Mouse (Mus musculus) heart, postnatal 36 days (tissue): ENCODE data around the gene Kif22. TPM values are rescaled to one million over a fixed set of nuclear protein-coding genes. Genes with fewer than 3 reads are reported as not detected.

ENCODE experiments used
- DNase-seq, 2 experiments: peaks; one replicate each; pipeline ENCODE4 v3.0.0; 2021 to 2022
- intact Hi-C: fragments of 180-260 bp; cut with DNase I; formaldehyde crosslinking; loops from one replicate; pipeline ENCODE4 v1.15.1; 2025
- total RNA-seq, 2 experiments: library from RNA; stranded (reverse); gene quantifications; 2 replicates each; pipeline ENCODE4 v1.2.3; 2021

The Kif22 gene
- total RNA-seq, 2 experiments from 2014 or later: 1.0 to 2.6 TPM

DNA sequence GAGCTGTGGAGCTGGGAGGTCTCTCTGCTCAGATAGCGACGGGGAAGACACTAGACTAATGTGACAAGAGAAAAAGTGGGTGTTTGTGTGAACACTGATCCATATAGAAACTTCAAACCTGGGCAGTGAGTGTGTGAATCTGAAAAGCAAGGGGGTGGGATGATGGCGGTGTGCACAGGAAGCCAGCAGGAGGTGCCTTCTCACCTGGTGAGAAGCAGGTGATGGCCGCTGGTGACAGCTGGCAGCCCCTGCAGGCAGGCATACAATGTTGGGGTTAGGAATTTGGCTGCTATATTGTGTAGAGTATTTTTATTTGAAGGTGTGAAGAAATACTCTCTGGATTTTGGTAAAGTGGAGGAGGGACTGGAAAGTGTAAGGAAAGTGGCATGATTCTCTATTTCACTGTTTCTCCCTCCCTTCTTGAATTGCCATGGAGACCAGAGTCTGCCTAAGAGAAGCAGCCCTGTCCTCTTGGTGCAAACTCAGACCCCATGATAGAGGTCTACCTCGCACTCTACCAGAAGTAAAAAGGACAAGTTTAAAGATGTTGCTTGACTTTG is 12.8 kb upstream of the Kif22 start:
- intact Hi-C loops: no loop called here
- DNase-seq: no peak

DNA sequence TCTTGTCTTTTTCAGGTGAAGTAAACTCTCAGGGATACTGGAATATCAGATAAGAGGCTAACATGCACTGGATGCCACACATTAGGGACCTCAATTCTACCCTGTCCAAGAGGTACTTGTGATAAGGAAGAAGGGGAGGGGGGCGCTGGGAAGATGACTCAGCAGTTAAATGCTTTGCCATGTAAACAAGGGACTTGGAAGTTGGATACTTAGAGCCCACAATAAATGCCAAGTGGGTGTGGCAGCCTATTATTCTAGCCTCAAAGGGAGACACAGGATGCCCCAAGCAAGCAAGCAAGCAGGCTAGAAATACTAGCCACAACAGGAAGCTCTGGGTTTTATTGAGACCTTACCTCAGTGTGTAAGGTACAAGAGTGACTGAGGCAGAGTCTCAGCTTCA is 11.0 kb downstream of the Kif22 start:
- intact Hi-C loops: no loop called here
- DNase-seq: no peak

GRCm38 (mm10) chr7:127030172-127030571 is 12.1 kb downstream of the Kif22 start:
- intact Hi-C loops: no loop called here
- DNase-seq: no peak

DNA sequence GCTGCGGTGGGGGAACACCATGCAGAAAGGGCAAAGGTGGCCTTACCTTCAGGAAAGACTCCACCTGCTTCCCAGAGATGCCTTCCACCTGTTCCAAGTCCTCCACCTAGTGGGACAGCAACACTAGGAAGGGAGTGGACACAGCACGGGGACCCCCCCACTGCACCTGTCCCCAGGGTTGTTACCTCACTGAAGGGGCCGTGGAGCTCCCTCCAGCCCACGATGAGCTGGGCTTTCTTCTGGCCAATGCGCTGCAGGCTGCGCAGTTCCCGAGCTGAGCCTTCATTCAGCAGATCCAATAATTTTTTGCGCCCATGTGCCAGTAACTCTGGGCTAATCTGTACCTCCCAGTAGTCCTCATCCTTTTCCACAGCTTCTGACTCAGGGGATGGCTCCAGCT is 14.4 kb downstream of the Kif22 start:
- DNase-seq: no peak
- intact Hi-C loops: loop anchor here (5.0 to 10.0 kb wide), 2 partner anchors 131 to 447 kb away; partner anchors contain the start of gene Fbrs

- peak; percentile 99 to 100 for DNase-seq
- intact Hi-C loops: loop anchor here (5.0 to 10.0 kb wide), 2 partner anchors 130 to 448 kb away; partner anchors contain the start of gene Fbrs
Observed at GRCm38 (mm10) chr7:127026984-127027726, 15.1 kb downstream of the Kif22 start, which contains the start of gene Maz. Gene Maz (minus strand): TSS chr7:127027037.

DNA sequence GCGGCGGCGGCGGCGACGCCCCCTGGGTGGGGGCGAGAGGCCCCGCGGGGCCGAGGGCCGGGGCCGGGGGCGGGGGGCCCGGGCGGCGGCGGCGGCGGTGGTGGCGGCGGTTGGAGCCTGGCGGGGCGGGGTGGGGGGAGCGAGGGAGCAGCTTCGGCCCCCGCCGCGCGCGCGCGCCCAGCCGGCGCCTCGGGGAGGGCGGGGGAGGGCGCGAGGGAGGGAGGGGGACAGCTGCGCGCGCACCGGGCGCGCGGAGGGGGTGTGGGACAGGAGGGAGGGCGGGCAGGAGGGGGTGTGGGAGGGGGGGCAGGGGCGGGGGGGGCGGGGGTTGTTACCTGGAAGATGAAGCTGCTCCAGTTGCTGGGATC is 15.7 kb downstream of the Kif22 start:
- DNase-seq: peak in 1 of 2 experiments; percentile 77
- intact Hi-C loops: loop anchor here (5.0 to 10.0 kb wide), 2 partner anchors 129 to 448 kb away; partner anchors contain the start of gene Fbrs

DNA sequence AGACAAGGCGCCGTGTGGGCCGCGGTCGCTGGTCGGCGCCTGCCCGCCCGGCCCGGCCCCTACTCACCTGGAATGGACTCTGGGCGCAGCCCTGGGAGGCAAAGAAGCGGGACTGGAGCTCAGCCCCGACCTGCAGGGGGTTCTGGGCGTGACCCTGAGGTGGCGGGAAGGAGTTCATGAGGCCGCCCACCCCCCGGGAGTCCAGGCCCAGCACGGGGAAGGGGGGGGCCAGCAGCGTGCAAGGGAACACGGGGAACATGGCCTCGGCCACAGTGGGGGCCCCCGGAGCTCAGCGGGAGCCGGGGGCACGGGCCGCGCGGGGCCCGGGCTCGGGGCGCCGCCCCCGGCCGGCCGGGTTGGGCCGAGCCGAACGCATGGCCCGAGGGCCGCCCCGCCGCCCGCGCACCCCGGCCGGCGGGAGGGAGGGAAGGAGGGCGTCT is 16.1 kb downstream of the Kif22 start:
- peak; percentile 60 to 78 for DNase-seq
- intact Hi-C loops: loop anchor here (5.0 to 10.0 kb wide), 2 partner anchors 129 to 449 kb away; partner anchors contain the start of gene Fbrs

GRCm38 (mm10) chr7:127025556-127026160 is 16.6 kb downstream of the Kif22 start:
- peak; percentile 50 to 59 for DNase-seq
- intact Hi-C loops: loop anchor here (1.0 to 10.0 kb wide), 3 partner anchors 8 to 449 kb away; partner anchors contain the start of genes Fbrs and Pagr1a

DNA sequence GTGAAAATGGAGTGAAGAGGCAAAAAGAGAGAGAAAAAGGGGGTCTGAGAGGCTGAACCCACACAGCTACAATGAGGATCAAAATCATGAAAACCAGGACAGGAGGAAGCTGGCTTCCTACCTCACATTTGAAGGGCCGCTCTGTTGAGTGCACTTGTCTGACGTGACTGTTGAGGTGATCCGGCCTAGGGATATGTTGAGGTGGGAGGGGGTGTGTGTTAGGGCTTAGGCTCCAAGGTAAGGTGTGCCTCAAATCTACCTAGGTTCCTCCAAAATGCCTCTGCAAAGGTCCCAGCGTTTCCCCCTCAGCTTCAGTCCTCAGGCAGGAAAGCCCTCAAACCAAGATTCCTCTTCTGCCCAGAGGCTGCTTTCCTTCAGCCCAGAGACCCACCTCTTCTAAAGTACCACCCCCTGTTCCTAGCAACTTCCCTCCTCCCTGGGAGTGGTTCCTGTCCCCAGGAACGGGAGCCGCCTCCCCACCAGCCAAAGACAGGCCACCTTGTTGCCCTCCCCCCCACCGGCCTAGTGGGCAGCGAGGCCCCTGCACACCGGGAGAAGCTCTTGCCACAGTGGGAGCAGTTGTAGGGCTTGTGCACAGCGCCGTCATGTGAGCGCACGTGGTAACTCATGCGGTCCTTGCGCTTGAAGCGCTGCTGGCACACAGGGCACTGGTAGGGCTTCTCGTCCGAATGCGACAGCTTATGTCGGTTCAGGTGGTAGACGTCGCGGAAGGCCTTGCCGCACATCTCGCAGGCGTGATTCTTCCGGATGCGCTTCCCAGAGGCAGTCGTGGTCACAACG is 17.3 kb downstream of the Kif22 start:
- peak; percentile 70 to 83 for DNase-seq
- intact Hi-C loops: loop anchor here (1.0 to 10.0 kb wide), 3 partner anchors 8 to 450 kb away; partner anchors contain the start of genes Fbrs and Pagr1a

GRCm38 (mm10) chr7:127023896-127024690 is 18.2 kb downstream of the Kif22 start:
- no peak for DNase-seq
- intact Hi-C loops: loop anchor here (10.0 kb wide), 1 partner anchor 451 kb away; the partner anchor contains the start of gene Fbrs

DNA sequence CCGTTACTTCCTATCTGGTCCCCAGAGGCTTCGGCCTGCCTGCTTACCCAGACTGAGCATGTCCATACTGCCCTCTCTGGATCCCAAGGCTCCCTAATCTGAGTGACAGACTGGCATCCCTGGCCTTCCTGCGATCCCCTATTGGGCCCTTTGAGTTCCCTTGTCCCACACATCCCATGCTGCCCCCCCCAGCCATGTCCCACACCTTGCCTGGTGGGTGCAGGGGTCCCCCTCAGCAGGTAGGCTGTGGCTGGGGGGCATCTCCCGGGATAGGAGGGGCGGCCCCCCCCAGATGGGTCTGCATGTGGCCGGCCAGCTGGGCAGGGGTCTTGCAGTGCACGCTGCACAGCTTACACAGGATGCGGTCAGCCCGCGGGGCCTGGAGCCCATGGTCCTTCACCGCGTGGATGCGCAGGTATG is 19.0 kb downstream of the Kif22 start:
- no peak for DNase-seq
- intact Hi-C loops: loop anchor here (10.0 kb wide), 1 partner anchor 452 kb away; the partner anchor contains the start of gene Fbrs

GRCm38 (mm10) chr7:127022528-127023271 is 19.6 kb downstream of the Kif22 start:
- intact Hi-C loops: loop anchor here (10.0 kb wide), 1 partner anchor 452 kb away; the partner anchor contains the start of gene Fbrs
- DNase-seq: no peak

DNA sequence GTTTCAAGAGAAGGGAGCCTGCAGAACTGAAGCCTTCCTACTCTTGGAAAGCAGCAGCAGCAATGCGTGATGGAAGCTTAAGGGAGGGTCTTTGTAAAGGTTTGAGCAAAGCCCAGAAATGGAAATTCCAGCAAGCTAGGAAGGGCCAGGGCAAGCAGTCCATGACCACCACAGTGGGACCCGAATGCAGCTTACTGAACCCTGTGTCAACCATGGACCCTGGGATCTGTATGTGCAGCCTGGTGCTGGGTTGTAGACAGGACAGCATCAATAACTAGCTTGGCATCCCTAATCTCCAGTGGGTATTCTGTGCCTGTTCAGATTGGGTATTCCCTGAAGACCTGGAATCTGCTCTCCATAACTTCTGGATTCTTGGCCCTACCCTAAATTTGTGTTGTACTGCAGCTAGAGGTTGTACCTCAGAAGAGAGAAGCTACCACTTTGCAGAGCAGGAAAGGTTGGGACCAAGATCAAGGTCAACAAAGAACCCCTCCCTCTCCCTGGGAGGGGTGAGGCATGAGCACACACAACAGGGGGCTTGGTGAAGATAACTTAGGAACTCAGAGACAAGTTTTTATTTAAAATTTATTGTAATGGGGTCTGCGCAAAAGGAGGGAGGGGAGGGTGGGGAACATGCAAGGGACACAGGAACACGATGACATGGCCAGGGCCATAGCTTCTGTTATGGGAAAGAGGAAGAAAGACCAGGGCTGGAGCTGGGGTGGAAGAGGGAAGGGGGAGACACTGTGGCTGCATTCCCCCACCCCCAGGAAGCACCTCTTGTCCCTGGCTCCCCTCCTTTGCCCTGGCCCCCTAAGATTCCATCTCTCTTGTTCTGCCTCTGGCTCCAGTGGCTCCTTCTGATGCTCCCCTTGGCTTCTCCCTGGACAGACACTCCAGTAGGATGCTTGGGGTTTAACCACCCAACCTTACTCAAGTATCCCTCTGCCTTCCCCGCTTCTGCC is 20.4 kb downstream of the Kif22 start:
- intact Hi-C loops: loop anchor here (10.0 kb wide), 1 partner anchor 453 kb away; the partner anchor contains the start of gene Fbrs
- DNase-seq: no peak

- peak; percentile 46 to 55 for DNase-seq
- intact Hi-C loops: loop anchor here (10.0 kb wide), 1 partner anchor 454 kb away; the partner anchor contains the start of gene Fbrs
Observed at GRCm38 (mm10) chr7:127020901-127021562, 21.2 kb downstream of the Kif22 start, which contains the start of the genes Gm42742 and Prrt2. Gene Gm42742 (minus strand): TSS chr7:127021097. Gene Prrt2 (minus strand): TSS chr7:127021211.

DNA sequence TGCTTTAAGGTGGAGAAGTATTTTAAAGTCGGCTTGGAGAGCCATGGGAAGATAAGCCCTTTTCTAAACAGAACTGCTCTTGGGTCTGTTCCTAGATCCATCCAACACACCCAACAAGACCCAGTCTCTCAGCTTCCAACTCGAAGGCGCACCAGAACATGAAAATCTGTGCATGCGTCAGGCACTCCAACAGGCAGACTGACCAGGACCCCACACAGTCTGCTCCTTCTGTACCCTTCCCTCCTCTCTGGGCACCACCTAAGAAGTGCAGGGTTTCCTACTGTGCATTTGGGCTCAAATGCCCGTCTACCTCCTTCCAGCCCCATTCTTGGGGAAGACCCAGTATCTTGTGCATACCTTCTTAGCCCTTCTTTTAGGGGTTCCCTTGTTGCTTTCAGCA is 21.8 kb downstream of the Kif22 start:
- DNase-seq: no peak
- intact Hi-C loops: loop anchor here (10.0 kb wide), 1 partner anchor 454 kb away; the partner anchor contains the start of gene Fbrs

GRCm38 (mm10) chr7:127020031-127020430 is 22.2 kb downstream of the Kif22 start:
- DNase-seq: no peak
- intact Hi-C loops: loop anchor here (10.0 kb wide), 1 partner anchor 455 kb away; the partner anchor contains the start of gene Fbrs
